Mouse (Mus musculus) testis, adult 2 months (tissue): ENCODE results near the gene Gm29776.

Experiments
- CTCF ChIP-seq: fragments of 200-500 bp; IDR thresholded peaks from 2 replicates; pipeline ENCODE4 v1.5.1; 2012; ENCODE audit warnings: low read depth, mild to moderate bottlenecking, inconsistent platforms, low read length, moderate library complexity; ENCODE audit not compliant: control insufficient read depth, insufficient read depth, insufficient replicate concordance
- POLR2A ChIP-seq: fragments of 200-500 bp; IDR thresholded peaks from 2 replicates; pipeline ENCODE4 v1.6.1; 2012; ENCODE audit warnings: low read depth, mild to moderate bottlenecking, inconsistent platforms, low read length, moderate library complexity; ENCODE audit not compliant: control insufficient read depth

- TF ChIP-seq CTCF: no peak
- no peak for TF ChIP-seq POLR2A
Measured at GRCm38 (mm10) chr14:54644294-54644693, 54.3 kb downstream of the Gm29776 start.
